ENCODE assay signal across 8 mouse cellular contexts in genomic region chr16:30070771-30071191, GRCm38 (mm10). TPM values are rescaled to one million over a fixed set of nuclear protein-coding genes. Genes with fewer than 3 reads are reported as not detected.
DNase-seq lines count a peak whose midpoint lies in the region; ATAC-seq and TF ChIP-seq lines count a peak whose summit lies in the region.

No protein-coding gene starts in this region.

- H3K4me3 ChIP-seq in embryonic facial prominence, embryonic 12.5 days: peak overlapping the region; percentile 38
- peak overlapping the region; percentile 32 for H3K4me3 ChIP-seq in kidney, postnatal 0 days (replicated peaks; ENCODE audit: low read depth, low read length)
- peak overlapping the region; percentile 99 for H3K4me3 ChIP-seq in myocyte

- no peaks in the 10 kb centered on the region for H3K27me3 ChIP-seq in embryonic facial prominence, embryonic 12.5 days
- H3K27me3 ChIP-seq in kidney, postnatal 0 days (ENCODE audit: insufficient read depth, low read length): no peaks in the 10 kb centered on the region
- H3K27me3 ChIP-seq in myocyte (ENCODE audit: control insufficient read depth, insufficient read depth, insufficient read length): no peaks in the 10 kb centered on the region

- ATAC-seq in embryonic facial prominence, embryonic 12.5 days (ENCODE audit: insufficient number of reproducible peaks, insufficient read depth, low FRiP score, low TSS enrichment): no peak
- ATAC-seq in kidney, postnatal 0 days (replicated peaks; ENCODE audit: low FRiP score, low read depth): no peak
- no peak for ATAC-seq in activated CD4-positive, CD25-positive, alpha-beta regulatory T cell, adult 4 months

- H3K4me1 ChIP-seq in embryonic facial prominence, embryonic 12.5 days: peaks cover 28% of the 10 kb centered on the region
- peaks cover 5% of the 10 kb centered on the region; the same call in 1 of the 2 replicates for H3K4me1 ChIP-seq in kidney, postnatal 0 days (replicated peaks; ENCODE audit: insufficient read depth, low read length)

- TF ChIP-seq CTCF in kidney, postnatal 0 days (IDR thresholded peaks at IDR 0.05; ENCODE audit: low read depth): peak; percentile 22; the same call in 1 of the 2 replicates

- peak overlapping the region; percentile 55 for H3ac ChIP-seq in myocyte (ENCODE audit: control insufficient read depth, insufficient read length)

- peak overlapping the region; percentile 63 for H3K9ac ChIP-seq in embryonic facial prominence, embryonic 12.5 days
- H3K9ac ChIP-seq in kidney, postnatal 0 days (ENCODE audit: low read depth, low read length): peak overlapping the region; percentile 67

- H3K36me3 ChIP-seq in embryonic facial prominence, embryonic 12.5 days: no peaks in the 10 kb centered on the region
- no peaks in the 10 kb centered on the region for H3K36me3 ChIP-seq in kidney, postnatal 0 days (ENCODE audit: insufficient read depth, low read length)
- no peaks in the 10 kb centered on the region for H3K36me3 ChIP-seq in myocyte (ENCODE audit: control insufficient read depth, insufficient read depth)

- no peak for TF ChIP-seq POLR2A in myocyte (IDR thresholded peaks at IDR 0.05; ENCODE audit: insufficient read length, low read depth)

- H3K27ac ChIP-seq in embryonic facial prominence, embryonic 12.5 days: peak overlapping the region; percentile 97
- peak overlapping the region; percentile 92 for H3K27ac ChIP-seq in kidney, postnatal 0 days

- H3K4me2 ChIP-seq in embryonic facial prominence, embryonic 12.5 days (replicated peaks): peak overlapping the region; percentile 69
- H3K4me2 ChIP-seq in kidney, postnatal 0 days (ENCODE audit: low read length): peak overlapping the region; percentile 62
- peak overlapping the region; percentile 73 for H3K4me2 ChIP-seq in myocyte (ENCODE audit: low read depth)

- DNase-seq in layer of hippocampus, adult 11-12 months (ENCODE audit: low spot score): peak; percentile 41
- no peak for DNase-seq in layer of hippocampus, adult 9-10 months (ENCODE audit: low spot score)
- DNase-seq in R1 (ENCODE audit: low read depth, low spot score): peak; percentile 49
- DNase-seq in kidney, postnatal 0 days (ENCODE audit: low spot score): peak; percentile 79
- no peak for DNase-seq in gastrocnemius, postnatal 10 days

- no peaks in the 10 kb centered on the region for H3K9me3 ChIP-seq in embryonic facial prominence, embryonic 12.5 days
- H3K9me3 ChIP-seq in kidney, postnatal 0 days (replicated peaks; ENCODE audit: low read length): no peaks in the 10 kb centered on the region

- WGBS in embryonic facial prominence, embryonic 12.5 days: 5% methylated on average over 12 of the region's 12 CpGs
- WGBS in kidney, postnatal 0 days: 5% methylated on average over 12 of the region's 12 CpGs

- H3K79me2 ChIP-seq in myocyte (ENCODE audit: control insufficient read depth, insufficient read depth): peaks cover 26% of the 10 kb centered on the region

TF ChIP-seq in myocyte, 11 proteins besides CTCF, POLR2A, EP300 and RAD21:
- TF ChIP-seq USF1 (IDR thresholded peaks at IDR 0.05; ENCODE audit: low read depth): no peak
- TF ChIP-seq CEBPB (IDR thresholded peaks at IDR 0.05; ENCODE audit: insufficient read depth, poor library complexity, severe bottlenecking): no peak
- peak in 1 of 3 experiments; percentile 3 for TF ChIP-seq MYOG (IDR thresholded peaks at IDR 0.05; ENCODE audit: control insufficient read depth in 1 of 3, insufficient read depth in 1 of 3, insufficient read length in 2 of 3, low read depth in 2 of 3)
- TF ChIP-seq E2F4 (IDR thresholded peaks at IDR 0.05; ENCODE audit: insufficient read depth): no peak
- no peak for TF ChIP-seq TCF12 (IDR thresholded peaks at IDR 0.05; ENCODE audit: insufficient read depth, poor library complexity, severe bottlenecking)
- TF ChIP-seq POLR2AphosphoS2 (IDR thresholded peaks at IDR 0.05; ENCODE audit: insufficient read length, low read depth): no peak
- TF ChIP-seq REST (IDR thresholded peaks at IDR 0.05; ENCODE audit: insufficient read depth, insufficient read length): no peak
TF ChIP-seq in myocyte: peak in this region for 1.

RNA-seq across cellular contexts. Expression of gene Hes1, which starts 6.6 kb away (rescaled TPM):
- 64.0 and 65.2 TPM in 2 replicates for polyA plus RNA-seq in embryonic facial prominence, embryonic 12.5 days (2016; fragmentation: Nextera tagmentation; extraction: Ambion mirVana)
- 87.1 and 102 TPM in 2 replicates for polyA plus RNA-seq in kidney, postnatal 0 days (2015; fragmentation: Nextera tagmentation; extraction: Ambion mirVana)
- polyA plus RNA-seq in myocyte (2012; fragmentation: generic; extraction: Trizol): 35.8 TPM
- total RNA-seq in gastrocnemius, postnatal 10 days (2021): 10 to 100 TPM; 19.1 to 24.6 TPM
- not detected for polyA plus RNA-seq in activated CD4-positive, CD25-positive, alpha-beta regulatory T cell, adult 4 months (2017; shearing (Covaris generic))

Comparison
In these comparisons a context has a peak if more than half of its experiments do, and no peak if none do; other contexts are left out.
1. DNase-seq: peak in layer of hippocampus, adult 11-12 months (single experiment), R1 (single experiment) and kidney, postnatal 0 days (single experiment); none in layer of hippocampus, adult 9-10 months (single experiment) and gastrocnemius, postnatal 10 days (single experiment).
2. H3K4me3 ChIP-seq: peak in every context shown above with its lines; median percentile 99 in myocyte; 38 in embryonic facial prominence, embryonic 12.5 days; 32 in kidney, postnatal 0 days.
3. RNA of gene Hes1, which starts 6.6 kb away (polyA plus RNA-seq): 87.1 to 102 TPM in kidney, postnatal 0 days, 64.0 to 65.2 TPM in embryonic facial prominence, embryonic 12.5 days and 35.8 TPM in myocyte (single experiment); not detected in activated CD4-positive, CD25-positive, alpha-beta regulatory T cell, adult 4 months; every median in the first group is over 10 times any median in the second.
4. Peak in every context shown above with its lines, with median percentiles within 50 percentile points of each other: H3K4me2 ChIP-seq.